Mouse (Mus musculus) frontal cortex, adult (tissue): ENCODE measurements at regions not wholly inside any gene's neighbourhood (a gene's known extent, or its start where the extent isn't known, plus 50 kb on each side); places are given as distances from the start of the nearest gene placed in this dataset.
A peak's percentile ranks its signal among the peaks of the same experiment; 100 is the strongest.

ENCODE experiments used
- ATAC-seq: cut with Nextera tagmentation; 2 replicates; pipeline ENCODE4 v1.9.2; 2017; ENCODE audit warnings: mild to moderate bottlenecking, moderate library complexity, mixed read lengths; ENCODE audit not compliant: low TSS enrichment

DNA sequence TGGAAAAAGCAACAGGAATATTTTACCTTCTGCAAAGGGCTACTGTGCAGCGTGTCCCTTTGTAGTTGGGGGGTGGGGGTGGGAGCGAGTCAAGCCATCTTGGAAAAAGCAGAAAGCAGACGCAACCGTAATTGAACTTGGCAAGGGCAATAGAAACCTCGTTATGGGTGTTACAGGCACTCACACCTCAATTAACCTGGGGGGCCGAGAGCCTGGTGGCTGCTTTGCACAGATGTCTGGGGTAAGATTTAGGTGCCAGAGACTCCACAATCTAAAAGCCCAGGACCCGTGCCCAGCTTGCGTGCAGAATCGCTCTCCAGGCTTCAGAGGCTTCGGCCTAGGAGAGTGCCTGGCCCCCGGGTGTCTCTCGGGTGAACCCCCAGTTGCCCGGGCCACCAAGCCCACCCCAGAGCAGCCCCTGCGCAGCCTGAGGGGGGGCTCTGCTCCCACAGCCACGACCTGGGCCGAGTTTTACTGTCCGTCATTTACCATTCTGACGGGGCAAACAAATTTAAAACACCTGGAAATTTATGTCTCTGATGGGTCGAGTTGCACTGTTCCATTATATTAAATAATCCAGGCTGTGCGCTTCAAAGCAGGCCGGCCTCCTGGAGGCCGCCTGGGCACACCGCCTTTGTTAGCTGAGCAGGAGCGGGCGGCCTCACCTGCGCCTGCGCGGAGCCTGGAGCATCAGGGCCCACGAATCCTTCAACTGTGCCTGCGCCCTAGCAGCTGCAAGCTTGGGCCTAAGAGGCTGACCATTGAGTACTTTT is 212.4 kb downstream of the Srbd1 start:
- no peak for ATAC-seq

DNA sequence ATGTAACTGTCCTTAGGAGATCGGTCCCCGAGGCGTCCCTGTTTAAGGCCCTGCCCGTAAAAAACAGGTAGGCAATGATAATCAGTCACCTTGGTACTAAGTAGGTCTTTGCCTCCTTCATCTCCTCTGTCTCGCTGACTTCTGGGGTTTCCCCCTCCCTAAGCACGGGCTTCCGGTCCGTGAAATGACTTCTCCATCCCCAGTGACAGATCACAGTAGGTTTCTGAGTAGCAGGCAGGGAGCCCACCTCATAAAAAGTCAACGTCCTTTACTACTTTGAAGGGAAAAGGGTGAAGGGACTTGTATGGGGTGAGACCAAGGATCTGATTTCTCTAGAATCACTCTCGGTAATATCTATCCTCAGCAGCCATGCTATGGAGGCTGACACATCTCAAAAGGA is 213.0 kb downstream of the Srbd1 start:
- ATAC-seq: no peak

DNA sequence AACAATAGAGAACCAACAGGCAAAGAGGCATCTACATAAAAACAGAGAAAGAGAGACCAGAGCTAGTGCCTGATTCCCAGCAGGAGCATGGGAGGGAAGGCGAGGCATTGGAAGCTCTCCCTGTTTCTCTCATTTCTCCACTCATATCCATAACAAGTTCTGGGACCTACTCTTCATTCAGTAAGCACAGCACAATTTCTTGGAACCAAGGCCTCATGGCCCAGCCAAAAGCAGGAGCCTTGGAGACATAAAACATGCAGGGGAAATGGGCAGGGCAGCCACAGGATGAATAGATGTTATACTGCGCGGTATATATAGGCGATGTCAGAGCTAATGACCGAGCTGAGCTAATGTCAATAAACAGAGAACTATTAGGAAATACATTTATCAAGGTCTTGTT is 214.2 kb downstream of the Srbd1 start:
- ATAC-seq: no peak

DNA sequence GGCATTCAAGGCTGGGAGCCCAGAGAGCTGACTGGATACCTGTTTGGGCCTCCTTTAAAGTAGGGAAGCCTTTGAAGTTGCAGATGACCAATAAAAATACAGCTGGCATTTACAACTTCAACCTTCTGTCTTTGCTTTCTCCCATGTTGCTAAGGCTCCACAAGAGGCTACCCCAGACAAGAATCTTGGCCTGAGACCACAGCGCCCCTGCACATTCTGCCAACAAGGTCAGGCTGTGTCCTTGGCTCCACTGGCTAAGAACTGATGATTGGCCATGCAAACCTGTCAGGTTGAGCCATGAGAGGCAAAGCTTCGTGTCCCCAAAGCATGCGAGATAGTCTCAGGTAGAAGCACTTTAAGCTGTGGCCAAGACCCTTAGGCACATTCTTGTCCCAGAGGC is 214.6 kb downstream of the Srbd1 start:
- no peak for ATAC-seq

DNA sequence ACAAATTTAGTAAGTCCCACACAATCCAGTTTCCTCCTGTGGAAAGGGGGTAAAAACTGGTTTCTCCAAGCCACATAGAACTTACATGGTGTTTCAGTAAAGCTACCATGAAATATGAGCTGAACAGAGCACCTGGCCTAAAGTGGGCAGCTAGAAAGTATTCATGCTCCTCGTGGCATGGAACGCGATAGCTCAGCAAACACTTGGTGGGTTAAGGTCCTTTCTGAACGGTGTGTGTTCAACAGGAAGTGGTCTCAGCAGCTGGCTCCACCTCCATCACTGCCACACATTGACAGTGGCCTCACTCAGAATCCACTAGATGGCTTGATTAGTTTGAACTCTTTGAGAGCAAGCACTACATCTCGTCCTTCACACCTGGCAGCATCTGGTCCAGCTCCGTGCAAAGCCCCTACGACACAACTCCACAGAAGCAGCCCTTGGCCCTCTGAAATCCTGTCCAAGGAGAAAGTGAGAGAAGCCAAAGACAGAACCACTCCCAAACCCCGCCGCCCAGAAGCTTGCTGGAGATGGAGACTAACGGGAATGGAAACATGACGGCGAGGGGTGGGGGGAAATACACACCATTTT is 215.2 kb downstream of the Srbd1 start:
- ATAC-seq: no peak

DNA sequence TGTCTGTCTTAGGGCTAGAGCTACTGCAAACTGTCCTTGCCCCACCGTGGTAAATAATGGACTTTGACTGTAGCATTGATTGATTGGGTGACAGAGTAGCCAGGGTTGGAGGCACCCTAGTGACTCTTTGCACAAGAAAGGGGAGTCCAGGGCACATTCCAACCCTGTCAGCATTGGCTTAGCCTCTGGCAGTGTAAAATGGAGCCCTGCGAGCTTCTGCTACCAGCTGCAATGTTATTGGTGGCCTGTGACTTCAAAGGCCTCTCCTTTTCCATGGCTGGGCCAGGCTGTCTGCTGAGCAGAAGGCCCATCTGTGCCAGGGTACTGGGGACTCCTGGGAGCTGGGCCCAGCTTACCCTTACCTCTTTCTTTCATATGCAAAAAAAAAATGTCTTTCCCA is 216.4 kb downstream of the Srbd1 start:
- ATAC-seq: no peak

DNA sequence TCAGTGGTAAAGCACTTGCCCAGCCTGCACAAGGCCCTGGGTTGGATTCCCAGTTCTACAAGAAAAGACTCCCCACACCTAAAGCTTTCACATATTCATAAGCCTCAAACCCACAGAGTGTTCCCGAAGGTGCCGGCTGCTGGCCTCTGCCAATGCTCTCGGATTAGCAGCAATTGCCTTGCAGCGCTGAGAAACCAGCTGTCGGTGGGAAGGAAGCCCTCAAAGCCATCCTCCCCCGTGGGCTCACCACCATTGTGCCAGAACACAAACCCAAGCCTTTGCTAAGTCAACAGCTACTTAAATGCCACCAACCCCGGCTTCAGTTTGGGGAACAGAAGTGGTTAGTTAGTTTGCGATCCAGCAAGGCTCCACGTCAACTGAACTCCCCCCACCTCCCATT is 217.7 kb downstream of the Srbd1 start:
- peak; percentile 73 for ATAC-seq

DNA sequence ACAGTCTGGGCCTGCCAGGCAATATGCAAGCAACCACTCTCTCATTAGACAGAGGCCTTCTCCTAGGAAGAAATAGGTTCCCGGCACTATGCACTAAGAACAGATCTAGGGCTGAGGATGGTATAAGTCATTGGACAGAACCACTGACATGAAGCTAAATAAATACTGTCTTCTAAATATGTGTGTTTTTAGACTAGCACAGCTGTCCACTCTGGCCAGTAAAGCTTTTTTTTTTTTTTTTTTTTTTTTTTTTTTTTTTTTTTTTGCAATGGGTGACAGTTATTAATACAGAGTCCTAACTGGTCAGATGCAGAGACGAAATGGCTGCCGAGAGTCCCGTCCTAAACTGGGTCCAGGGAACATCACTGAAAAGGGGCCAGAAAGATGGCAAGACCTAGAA is 218.9 kb downstream of the Srbd1 start:
- ATAC-seq: no peak

DNA sequence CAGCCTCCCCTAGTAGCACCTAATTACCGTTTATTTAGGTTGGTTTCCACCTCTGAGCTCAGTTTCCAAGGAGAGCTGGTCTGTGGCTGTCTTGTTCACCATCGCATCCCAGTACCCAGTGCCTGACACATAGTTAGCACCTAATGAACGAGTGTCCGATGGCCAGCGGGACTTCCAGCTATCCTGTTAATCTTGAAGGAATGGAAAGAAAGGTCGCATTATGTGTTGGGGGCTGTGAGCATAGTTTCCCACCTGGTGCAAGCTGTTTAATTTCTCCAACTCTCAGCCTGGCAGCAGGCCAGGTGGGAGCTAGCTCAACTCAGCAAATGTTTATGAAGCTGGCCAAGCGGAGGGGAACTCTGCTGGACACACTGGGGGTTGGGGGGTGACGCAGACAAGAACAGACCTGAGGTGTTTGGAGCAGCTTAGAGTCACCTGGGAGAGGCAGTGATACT is 223.7 kb downstream of the Srbd1 start:
- ATAC-seq: no peak

DNA sequence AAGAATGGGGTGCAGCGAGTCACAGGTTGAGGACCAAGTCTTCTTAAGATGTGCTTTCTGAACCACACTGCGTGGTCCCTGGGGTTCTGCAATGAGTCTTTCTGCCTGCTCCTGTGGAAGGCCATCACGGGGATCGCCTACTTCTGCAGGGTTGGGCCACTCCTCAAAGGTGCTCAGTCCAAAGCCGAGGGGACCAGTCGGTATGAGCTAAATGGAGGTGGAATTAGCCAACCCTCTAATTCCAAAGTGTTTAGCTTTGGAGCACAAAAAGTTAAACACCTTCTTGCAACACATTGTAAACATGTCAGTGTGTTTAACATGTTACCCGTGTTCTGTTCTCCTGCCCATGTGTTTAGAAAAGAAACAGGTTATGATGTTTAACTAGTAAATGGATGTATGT is 225.1 kb downstream of the Srbd1 start:
- no peak for ATAC-seq

DNA sequence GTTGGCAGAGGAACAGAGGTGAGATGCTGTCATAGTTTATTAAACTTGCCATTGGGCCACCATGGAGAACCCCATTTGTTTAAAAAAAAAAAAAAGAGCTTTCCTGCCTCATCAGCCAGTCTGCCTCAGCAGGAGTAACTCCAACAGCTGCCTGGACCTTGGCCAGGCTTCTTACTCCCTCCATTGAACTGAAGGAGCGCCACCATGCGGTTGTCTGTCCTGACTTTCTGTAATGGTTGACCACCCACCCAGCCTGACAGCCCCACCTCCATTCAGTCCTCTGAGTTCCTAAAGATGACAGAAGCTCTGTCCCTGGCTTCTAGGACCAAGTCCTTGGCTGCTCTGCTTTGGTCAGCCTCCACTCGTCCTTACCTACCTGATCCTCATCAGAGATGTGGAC is 227.8 kb upstream of the Six2 start:
- ATAC-seq: no peak

DNA sequence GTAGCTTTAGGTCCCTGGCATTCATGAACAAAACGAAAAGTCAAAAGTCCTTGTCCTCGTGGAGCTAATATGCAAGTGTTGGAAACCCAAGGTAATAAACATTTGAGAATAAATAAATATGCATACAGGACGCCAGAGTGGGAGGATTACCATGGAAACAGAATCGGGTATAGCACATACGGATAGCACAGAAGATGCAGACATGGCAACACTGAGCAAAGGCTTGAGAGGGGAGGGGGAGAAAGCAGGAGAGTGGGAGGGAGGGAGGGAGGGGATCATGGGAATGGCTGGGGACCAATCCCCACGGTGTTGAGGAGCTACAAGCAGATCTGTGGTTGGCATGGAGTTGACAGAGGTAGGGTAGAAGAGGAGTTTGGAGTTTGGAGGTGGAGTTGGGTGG is 226.0 kb upstream of the Six2 start:
- no peak for ATAC-seq

DNA sequence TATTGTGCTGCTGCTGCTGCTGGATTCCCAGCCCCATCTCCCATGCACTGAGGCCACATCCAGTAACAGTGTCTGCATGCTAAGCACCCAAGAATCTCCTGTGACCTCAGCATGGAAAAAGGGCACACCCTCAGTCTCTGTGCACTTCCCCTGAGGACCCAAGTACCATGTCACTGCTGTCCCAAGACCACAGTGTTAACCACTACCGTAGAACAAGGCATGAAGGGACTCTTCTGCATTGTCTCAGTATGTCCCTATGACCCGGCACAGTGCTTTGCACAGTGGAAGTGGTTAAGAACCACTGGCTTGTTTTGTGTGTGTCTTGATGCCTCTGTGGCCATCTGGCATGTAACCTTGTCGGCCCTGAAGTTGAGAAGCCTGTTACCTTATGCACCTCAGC is 220.6 kb upstream of the Six2 start:
- no peak for ATAC-seq

DNA sequence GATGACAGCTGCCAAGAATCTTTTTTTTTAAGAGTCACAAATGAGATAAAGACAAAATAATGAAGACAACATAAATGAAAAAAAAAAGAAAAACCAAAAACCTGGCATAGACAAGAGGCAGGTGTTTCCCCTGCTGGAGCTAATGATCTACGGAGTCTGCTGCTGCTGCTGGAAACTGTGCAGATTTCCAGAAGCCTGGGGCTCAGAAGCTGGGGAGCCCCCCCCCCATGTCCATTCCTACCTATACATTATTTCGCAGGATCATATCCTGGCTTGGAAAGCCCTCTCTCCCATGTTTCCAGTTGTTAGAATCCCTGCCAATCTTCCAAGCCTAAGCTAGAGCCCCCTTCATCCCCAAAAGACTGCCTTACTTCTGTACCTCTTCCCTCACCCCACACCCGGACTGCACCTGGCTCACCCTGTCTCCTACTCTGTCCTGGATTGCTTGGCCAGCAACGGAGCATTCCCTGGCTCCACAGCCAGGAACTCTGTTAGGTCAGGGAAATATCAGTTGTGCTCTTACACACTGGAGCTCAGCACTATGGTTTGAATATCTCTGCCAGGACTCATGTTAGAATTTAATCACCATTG is 218.6 kb upstream of the Six2 start:
- ATAC-seq: no peak

DNA sequence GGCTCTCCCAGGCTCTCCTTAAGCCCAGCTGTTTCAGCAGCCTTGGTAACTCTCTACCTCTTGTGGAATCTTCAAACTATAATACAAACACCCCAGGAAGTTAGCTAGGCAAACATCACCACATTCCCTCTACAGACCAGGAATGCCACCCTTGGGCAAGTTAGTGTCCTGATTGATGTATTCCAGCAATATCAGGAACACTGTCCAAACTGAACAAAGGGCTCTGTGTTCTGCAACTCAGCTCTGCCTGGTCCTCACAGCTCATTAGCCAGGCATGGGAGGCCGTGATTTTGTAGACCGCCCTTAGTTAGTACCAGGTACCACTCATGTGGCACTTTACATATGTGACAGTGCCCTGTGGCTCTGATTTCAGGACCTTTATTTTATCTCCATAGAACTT is 214.5 kb upstream of the Six2 start:
- ATAC-seq: no peak

DNA sequence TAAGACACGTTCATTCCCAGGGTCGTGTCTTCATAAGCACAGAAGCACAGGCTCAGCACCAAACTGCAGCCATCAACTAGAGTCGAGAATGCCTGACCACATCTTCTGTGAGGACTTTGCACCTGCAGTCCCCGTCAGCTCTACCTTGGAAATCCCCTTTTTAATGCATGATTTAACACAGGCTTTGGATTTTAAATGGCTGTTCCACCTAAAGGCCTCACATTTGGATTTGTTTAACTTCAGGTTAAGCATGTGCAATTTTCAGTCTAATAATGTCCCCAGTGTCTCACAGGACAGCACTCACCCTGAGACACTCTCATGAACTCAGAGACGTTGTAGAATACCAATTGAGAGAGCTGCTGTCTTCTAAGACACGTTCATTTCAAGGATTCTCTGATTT is 211.0 kb upstream of the Six2 start:
- no peak for ATAC-seq

DNA sequence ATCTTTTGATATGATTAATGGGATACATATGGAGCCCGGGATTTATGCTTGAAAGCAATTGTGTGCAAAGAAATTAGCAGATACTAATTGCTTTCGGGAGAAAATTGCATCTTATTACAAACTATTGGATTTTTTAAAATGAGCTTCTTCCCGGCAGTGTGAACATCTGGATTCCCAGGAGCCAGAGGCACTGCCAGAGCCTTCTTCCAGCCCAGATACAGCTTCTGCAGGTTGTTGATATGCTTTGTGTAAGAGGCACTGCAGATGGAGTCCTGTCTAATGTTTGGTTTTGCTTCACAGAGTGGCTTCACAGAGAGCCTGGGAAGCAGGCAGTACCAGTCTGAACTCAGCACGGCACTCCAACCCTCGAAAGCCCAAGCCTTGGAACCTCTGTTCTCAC is 207.9 kb upstream of the Six2 start:
- no peak for ATAC-seq

DNA sequence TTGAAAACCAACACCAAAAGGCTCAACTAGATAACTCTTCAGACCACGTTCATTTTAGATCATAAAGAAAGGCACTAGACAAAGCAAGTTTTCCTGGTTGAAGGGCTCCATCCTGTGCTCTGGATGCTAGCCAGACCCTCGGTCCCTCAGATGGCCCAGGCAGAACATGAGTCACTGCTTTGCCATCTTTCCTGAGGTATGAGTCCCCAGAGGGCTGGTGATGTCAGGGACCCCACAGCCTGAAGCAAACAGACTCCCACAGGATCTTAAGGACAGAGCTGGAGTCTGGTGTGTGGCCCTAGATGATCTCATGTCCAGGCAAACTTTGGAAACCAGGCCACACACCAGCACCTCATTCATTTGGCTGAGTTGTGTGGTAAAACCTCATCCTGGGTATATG is 203.2 kb upstream of the Six2 start:
- ATAC-seq: no peak

DNA sequence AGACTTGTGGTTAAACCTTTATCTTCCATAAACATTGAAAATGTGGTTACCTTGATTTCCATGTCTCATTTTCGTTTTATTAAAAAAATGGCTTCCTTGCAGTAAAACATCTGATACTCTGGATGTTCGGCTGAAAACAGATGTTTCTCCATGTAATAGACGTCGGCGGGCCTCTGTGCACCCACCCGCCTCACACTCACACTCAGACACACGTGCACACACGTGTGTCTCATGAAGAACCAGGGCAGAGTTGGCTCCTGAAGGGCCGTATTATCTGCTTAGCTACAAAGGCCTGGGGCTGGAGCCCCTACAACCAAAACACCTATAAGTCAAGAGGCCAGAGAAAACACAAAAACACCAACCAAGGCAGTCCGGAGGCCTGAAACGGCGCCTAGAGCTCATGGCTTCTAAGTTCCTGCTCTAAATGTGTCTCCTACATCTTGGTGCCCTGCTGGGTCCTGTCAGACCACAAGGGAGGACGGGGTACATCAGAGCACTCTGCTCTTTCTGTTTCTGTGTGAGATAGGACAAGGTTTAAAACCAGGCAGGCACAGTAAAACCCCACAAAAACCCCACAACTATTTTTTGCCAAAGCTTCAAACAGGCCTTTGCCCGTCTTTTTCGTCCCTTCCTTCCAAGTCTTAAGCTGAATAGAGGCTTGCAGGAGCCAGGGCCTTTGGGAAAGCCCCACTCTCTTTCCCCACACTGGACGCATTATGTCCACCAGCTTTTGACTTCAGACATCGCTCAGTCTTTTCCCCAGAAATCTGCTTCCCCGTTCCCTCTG is 201.9 kb upstream of the Six2 start:
- no peak for ATAC-seq

DNA sequence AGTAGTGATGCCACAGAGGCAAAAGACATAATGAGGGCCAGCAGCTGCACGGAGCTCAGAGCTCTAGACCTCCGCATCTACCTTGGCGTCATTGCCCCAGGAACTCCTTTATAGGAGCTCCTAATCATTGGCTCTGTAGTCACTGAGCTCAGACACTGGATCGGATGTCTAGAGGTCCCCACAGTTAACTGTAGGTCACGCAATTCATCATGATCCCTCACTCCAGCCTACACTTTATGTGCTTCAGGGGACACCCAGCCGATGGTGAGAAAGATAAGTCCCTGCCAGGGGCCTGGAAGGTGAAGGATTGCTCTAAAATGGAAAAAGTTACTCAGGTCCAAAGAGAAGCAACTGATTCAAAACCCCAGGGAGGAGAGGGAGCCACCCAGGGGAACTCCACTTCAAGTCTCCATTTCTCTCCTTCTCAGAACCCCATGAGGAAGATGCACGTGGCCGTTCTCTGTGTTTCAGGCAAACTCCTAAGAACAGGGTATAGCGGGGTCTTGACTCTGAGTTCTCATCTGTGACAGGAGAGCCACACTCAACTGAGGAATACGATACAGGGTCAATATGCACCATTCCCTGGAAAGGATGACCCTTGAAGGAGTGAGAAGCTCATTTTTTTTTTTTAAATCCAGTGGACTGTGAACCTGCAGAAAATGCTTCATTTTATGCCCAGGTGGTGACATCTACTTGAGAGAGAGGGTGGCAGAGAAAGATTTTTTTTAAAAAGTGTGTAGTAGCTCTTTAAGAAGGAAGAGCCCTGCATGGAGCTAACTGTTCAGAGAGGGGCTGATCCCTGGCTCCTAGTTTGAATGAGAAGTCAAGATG is 200.7 kb upstream of the Six2 start:
- no peak for ATAC-seq

DNA sequence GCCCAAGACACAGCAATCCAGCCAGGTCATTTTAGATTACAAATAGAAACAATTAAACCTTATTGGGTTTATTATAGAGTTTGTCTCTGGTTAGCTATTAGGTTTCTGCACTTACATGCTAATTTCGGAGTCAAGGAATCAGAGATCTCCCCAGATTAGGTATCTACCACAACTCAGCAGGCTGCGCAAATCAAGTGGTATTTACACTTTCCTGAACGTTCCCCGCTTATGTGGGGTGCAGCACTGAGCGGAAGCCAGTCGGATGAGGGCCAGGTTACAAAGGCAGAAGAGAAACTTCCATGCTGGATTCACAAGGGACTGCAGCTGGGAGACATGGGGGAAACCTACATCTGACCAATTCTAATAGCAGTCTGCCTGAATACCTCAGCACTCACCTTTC is 198.6 kb upstream of the Six2 start:
- ATAC-seq: no peak

DNA sequence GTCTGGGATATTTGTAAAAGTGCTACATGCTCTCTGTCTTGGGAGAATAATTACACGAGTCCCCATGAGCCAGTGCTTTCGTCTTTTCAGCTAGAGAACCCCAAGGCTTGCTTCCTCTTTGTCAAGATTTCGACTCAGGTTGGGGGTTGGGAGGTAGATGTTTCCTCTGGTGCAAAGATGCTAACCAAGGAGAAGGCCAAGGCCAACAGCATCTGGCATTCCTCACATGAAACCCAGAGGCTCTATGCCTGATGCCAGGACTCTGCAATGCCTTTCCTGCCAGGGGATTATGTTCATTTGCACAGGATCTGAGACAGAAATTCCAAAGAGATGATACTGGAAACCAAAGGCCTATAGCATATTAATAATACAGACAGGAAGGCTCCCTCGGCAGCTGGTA is 198.2 kb upstream of the Six2 start:
- ATAC-seq: no peak
